Mouse (Mus musculus) olfactory bulb, adult 2 months (tissue): Measurements from ENCODE around the gene Med26.

Source experiments
- CTCF ChIP-seq: fragments of 200-500 bp; IDR thresholded peaks from 2 replicates; pipeline ENCODE4 v1.5.1; 2012; ENCODE audit warnings: low read depth, mild to moderate bottlenecking, low read length, moderate library complexity; ENCODE audit not compliant: insufficient read depth
- POLR2A ChIP-seq: fragments of 200-500 bp; IDR thresholded peaks from 2 replicates; pipeline ENCODE4 v1.6.1; 2012; ENCODE audit warnings: mild to moderate bottlenecking, low read depth, low read length, moderate library complexity; ENCODE audit not compliant: insufficient read depth

- TF ChIP-seq CTCF = no peak
- TF ChIP-seq POLR2A = peak; percentile 94
Measured at GRCm38 (mm10) chr8:72474826-72475546, 73.1 kb downstream of the Med26 start, which contains the start of gene Cherp.
